Mouse (Mus musculus): ENCODE data around the gene Tanc2. TPM values are rescaled to one million over a fixed set of nuclear protein-coding genes. Genes with fewer than 3 reads are reported as not detected.

The Tanc2 gene
- 2.5 TPM for polyA plus RNA-seq (2014; fragmentation: Illumina TruSeq; extraction: RNeasy Lipid Tissue Mini Kit (QIAGEN cat#74804); ENCODE audit: low replicate concordance)

DNA sequence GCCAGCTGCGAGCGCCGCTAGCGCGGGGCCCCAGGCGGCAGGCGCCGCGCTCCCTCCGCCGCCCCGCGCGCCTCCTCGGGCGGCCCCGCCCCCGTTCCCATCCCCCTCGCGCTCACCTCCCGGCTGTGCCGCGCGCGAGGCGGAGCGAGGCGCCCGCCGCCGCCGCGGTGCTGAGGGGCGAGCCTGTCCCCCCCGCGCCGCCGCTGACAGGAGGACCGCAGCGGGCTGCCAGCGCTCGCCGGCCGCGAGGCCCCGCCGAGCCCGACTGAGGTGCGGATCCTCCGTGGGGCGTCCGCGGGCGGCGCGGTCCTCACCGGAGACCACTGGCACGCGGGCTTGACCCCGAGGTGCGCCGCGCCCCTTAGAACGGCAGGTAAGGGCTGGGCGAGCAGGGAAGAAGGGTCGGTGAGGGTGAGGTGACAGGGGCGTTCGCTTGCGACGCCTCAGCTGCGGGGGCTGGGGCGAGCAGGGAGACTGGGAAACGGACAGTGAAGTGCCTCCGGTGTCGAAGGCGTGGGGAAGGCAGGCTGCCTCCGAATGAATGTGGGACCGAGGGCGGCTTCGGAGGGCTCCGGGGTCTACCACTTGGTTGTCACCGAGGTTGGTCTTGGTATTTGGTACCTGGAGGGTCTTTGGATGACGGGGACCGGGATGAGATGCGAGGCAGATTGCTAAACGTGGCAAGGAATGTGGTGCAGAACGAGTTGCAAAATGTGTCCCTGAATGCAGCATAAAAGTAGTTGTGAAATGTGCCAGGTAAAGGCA, at the start of gene Tanc2:
Tanc2 (plus strand) TSS at position 110 of the 765 bp plus-strand sequence.

DNA sequence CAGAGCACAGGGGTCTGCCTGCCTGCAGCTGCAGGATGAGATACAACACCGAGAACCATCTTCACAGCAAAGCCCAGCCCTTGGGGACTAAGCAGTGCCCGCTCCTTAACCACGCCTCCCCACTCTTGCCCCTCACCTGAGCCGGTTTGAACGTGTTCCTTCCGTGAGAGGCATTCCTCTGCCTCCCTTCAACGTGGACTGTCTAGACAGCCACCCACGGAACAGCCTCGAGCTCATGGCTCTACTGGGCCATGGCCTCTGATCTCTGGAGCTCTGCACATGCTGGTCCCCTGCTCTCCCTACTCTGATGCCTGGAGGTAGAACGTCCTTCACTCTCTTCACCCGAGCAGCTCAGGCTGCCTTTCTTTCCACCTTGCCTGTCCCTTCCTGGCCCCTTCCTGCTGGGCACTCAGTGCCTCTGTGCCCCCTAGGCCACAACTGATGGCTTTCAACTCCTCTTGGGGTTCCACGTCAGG, 363.2 kb downstream of the Tanc2 start, which contains the start of gene Cyb561:
Cyb561 (minus strand) TSS at position 426 of the 476 bp plus-strand sequence.

DNA sequence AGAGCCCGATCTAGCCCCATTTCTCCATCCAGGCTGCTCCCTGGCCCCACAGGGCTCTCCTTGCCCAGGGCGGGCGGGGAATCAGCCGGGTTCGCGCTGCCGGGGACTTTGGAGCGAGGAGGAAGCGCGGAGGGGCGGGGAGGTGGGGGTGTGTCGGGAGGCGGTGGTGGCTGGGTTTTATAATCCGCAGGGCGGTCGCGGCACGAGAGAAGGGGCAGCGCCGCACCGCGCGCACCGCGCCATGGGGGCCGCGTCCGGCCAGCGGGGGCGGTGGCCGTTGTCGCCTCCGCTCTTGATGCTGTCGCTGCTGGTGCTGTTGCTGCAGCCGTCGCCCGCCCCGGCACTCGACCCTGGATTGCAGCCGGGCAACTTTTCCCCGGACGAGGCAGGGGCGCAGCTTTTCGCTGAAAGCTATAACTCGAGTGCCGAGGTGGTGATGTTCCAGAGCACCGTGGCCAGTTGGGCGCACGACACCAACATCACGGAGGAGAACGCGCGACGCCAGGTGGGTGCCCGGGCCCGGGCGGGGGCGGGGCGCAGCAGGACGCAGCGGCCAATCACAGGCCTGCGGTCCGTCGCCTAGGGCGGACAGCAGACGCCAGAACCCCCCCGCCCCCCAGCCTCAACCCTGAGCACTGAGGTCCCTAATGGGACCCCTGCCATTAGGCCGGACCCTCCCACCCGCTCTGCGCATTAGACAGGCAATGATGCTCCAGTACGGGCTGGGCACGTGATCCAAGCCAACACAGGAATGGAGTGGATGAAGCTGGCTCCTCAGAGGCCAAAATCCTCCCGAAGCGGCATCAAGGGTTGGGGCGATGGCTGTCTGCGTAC, 378.2 kb downstream of the Tanc2 start, which contains the start of gene Ace:
Ace (plus strand) TSS at position 205 of the 834 bp plus-strand sequence.

Other genes starting within 250 kb of the Tanc2 start
- gene March10, start 133.3 kb upstream of the Tanc2 start, polyA plus RNA-seq (2014; fragmentation: Illumina TruSeq; extraction: RNeasy Lipid Tissue Mini Kit (QIAGEN cat#74804); ENCODE audit: low replicate concordance), result not detected